Mouse (Mus musculus) spleen, postnatal 14 days (tissue): ENCODE measurements around the gene Glp1r.

Source experiments
- DNase-seq, 2 experiments: peaks; one replicate each; pipeline ENCODE4 v3.0.0; 2021 to 2022; ENCODE audit warnings: low spot score in 2 of 2

The Glp1r gene

GRCm38 (mm10) chr17:30901627-30902026 lies at the start of gene Glp1r:
Gene Glp1r, plus strand, starts transcription at chr17:30901817.
- DNase-seq: no peak

- no peak for DNase-seq
Observed at GRCm38 (mm10) chr17:30852345-30852744, 49.3 kb upstream of the Glp1r start.

GRCm38 (mm10) chr17:30857347-30857746 lies 44.3 kb upstream of the Glp1r start:
- no peak for DNase-seq

- no peak for DNase-seq
Observed at GRCm38 (mm10) chr17:30858586-30859259, 42.9 kb upstream of the Glp1r start.

- DNase-seq: no peak
Observed at GRCm38 (mm10) chr17:30859989-30860585, 41.5 kb upstream of the Glp1r start.

- DNase-seq: no peak
Observed at GRCm38 (mm10) chr17:30860606-30861005, 41.0 kb upstream of the Glp1r start.

- no peak for DNase-seq
Observed at GRCm38 (mm10) chr17:30866281-30866680, 35.3 kb upstream of the Glp1r start.

- DNase-seq: no peak
Observed at GRCm38 (mm10) chr17:30866966-30867365, 34.7 kb upstream of the Glp1r start.

- no peak for DNase-seq
Observed at GRCm38 (mm10) chr17:30871040-30871439, 30.6 kb upstream of the Glp1r start.

- no peak for DNase-seq
Observed at GRCm38 (mm10) chr17:30874276-30874675, 27.3 kb upstream of the Glp1r start.

- DNase-seq: no peak
Observed at GRCm38 (mm10) chr17:30877456-30877855, 24.2 kb upstream of the Glp1r start.

- no peak for DNase-seq
Observed at GRCm38 (mm10) chr17:30878626-30879025, 23.0 kb upstream of the Glp1r start.

- no peak for DNase-seq
Observed at GRCm38 (mm10) chr17:30880391-30880790, 21.2 kb upstream of the Glp1r start.

- no peak for DNase-seq
Observed at GRCm38 (mm10) chr17:30881001-30881400, 20.6 kb upstream of the Glp1r start.

- no peak for DNase-seq
Observed at GRCm38 (mm10) chr17:30882206-30882605, 19.4 kb upstream of the Glp1r start.

GRCm38 (mm10) chr17:30883534-30883933 lies 18.1 kb upstream of the Glp1r start:
- no peak for DNase-seq

- DNase-seq: no peak
Observed at GRCm38 (mm10) chr17:30892086-30892485, 9.5 kb upstream of the Glp1r start.

- no peak for DNase-seq
Observed at GRCm38 (mm10) chr17:30892730-30893129, 8.9 kb upstream of the Glp1r start.

GRCm38 (mm10) chr17:30897075-30897474 lies 4.5 kb upstream of the Glp1r start:
- no peak for DNase-seq

- no peak for DNase-seq
Observed at GRCm38 (mm10) chr17:30904096-30904495, 2.5 kb downstream of the Glp1r start.

- no peak for DNase-seq
Observed at GRCm38 (mm10) chr17:30907577-30907976, 6.0 kb downstream of the Glp1r start.

GRCm38 (mm10) chr17:30910866-30911731 lies 9.5 kb downstream of the Glp1r start:
- no peak for DNase-seq

- no peak for DNase-seq
Observed at GRCm38 (mm10) chr17:30911732-30912088, 10.1 kb downstream of the Glp1r start.
